Mouse (Mus musculus): Measurements from ENCODE around the gene Prcc.

DNA sequence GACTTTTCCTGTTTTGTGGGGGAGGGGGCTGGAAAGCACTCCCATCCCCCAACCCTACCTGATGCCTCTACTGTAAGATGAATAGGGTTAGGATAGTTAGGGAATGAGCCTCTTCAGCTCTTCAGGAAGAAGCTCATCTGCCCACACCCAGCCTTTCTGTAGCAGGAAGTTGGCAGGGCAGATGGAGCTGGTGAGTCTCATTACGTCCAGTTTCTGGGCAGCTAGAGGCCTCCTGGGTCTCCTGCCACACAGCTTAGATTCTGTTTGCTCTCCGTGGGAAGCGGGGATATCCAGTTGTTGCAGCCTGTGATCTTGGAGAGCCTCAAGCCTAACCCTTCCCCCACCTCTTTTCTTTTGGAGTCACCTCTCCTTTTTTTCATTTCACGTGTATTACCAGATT is 24.5 kb upstream of the Prcc start:
- no peak for TF ChIP-seq EP300 (IDR thresholded peaks at IDR 0.05; ENCODE audit: low read depth)
- TF ChIP-seq CTCF (IDR thresholded peaks at IDR 0.05; ENCODE audit: low read depth): no peak

Measured in liver, postnatal 0 days (tissue).